Mouse (Mus musculus): ENCODE results near the gene Mafk. TPM values are rescaled to one million over a fixed set of nuclear protein-coding genes. Genes with fewer than 3 reads are reported as not detected.
A peak's percentile ranks its signal among the peaks of the same experiment; 100 is the strongest.

Mafk gene
- polyA plus RNA-seq, 1 experiment from 2014 or later, result 11.4 TPM

DNA sequence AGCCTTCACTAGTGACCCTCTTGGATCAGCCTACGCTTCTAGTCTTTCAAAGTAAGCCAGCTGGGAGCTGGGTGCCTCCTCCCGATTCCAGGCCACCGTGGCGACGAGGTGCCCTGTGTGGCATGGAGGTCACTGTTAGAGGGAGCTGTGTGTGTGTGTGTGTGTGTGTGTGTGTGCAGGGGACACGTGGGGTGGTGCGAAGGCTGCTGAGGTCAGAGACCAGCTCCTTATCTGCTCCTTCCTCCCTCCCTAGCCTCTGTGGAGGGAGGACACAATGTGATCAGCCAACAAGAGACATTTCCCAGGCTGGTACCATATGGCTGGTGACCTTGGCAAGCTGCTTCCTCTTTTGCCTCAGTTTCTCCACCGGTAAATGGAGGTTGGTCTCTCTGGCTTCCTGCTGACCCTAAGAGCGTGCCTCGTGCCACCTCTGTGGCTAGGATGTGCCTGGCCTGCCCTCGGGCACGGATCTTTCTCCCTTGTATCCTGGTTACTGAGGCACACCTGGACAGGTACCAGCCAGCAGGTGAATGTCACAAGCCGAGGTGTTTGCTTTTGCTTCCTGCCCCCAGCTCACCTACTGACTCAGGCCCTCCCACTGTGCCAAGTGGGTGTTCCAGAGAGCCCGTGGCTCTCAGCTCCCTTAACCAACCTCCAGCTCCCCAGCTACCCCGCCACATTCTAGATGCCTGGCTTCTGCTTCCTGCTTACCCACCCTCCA, 20.5 kb downstream of the Mafk start:
- Histone ChIP-seq H3K9me3 (no peaks in the 10 kb centered on the region), H3K4me2 (no peak overlapping the region), H3K4me1 (no peaks in the 10 kb centered on the region), H3K9ac (no peak overlapping the region), H3K4me3 (replicated peaks) (no peak overlapping the region), H3K27me3 (peaks cover 44% of the 10 kb centered on the region), H3K27ac (no peak overlapping the region), H3K36me3 (replicated peaks) (no peaks in the 10 kb centered on the region)
- WGBS, result 78% methylated on average over 15 of the region's 15 CpGs
- ATAC-seq (ENCODE audit: low FRiP score), result no peak

DNA sequence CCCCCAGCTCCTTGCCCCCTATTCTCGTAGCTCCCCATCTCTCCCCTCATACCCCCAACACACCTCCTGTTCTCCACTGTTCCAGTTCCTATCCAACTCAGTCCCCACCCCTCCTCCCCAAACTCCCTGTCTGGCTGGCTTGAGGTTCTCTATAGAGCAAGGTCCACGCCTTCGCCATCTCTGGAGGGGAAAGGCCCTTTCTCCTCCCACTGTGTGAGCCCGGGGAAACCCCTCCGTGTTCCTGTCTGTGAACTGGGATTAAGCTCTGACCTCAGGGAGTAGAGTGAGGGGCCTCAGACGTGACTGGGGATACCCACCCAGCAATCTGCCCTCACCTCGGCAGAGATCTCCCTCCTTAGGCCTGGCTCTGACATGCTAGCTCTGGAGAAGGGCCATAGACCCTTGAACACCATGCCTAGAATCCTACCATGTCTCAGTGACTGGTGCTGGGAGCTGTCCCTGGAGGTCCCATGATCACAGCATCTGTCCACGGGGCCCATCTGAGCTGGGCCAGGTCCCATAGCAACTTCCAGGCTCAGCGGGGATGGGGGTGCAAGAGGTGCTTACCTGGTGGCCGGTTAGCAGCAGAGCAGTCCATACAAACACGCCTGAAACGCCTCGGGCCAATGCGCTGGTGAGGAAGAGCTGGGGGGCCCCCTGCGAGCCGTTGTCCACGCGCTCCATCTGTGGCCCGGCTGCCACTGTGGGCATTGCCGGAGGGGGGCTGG, 21.2 kb downstream of the Mafk start:
- Histone ChIP-seq H3K4me1 (no peaks in the 10 kb centered on the region), H3K36me3 (replicated peaks) (no peaks in the 10 kb centered on the region), H3K27ac (no peak overlapping the region), H3K9ac (no peak overlapping the region), H3K4me2 (no peak overlapping the region), H3K4me3 (replicated peaks) (no peak overlapping the region), H3K27me3 (peaks cover 44% of the 10 kb centered on the region), H3K9me3 (no peaks in the 10 kb centered on the region)
- ATAC-seq (ENCODE audit: low FRiP score), result no peak
- WGBS, result 76% methylated on average over 20 of the region's 20 CpGs

DNA sequence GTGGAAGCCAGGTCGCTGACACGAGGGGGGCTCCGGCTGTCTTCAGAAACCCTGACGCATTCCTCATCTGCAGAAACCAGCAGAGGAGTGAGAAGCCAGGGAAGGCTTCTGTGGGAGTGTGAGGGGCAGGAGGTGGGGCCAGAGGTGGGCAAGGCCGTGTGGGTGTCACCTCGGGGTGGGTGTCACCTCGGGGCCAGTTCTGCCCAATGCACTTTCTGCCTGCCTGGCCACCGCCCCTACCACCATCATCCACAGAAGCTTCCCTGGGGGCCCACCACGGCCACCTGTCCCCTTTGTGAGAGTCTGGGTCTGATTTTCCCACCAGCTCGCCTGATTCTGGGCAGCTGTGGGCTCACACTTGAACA, 21.8 kb downstream of the Mafk start:
- Histone ChIP-seq H3K36me3 (replicated peaks) (no peaks in the 10 kb centered on the region), H3K4me1 (no peaks in the 10 kb centered on the region), H3K27ac (no peak overlapping the region), H3K9ac (no peak overlapping the region), H3K4me3 (replicated peaks) (no peak overlapping the region), H3K9me3 (no peaks in the 10 kb centered on the region), H3K4me2 (no peak overlapping the region), H3K27me3 (peaks cover 44% of the 10 kb centered on the region)
- WGBS, result 59% methylated on average over 9 of the region's 10 CpGs
- ATAC-seq (ENCODE audit: low FRiP score), result no peak

GRCm38 (mm10) chr5:139813963-139814381, 22.7 kb downstream of the Mafk start:
- Histone ChIP-seq H3K27ac (no peak overlapping the region), H3K4me2 (no peak overlapping the region), H3K9ac (no peak overlapping the region), H3K9me3 (no peaks in the 10 kb centered on the region), H3K36me3 (replicated peaks) (no peaks in the 10 kb centered on the region), H3K27me3 (peaks cover 44% of the 10 kb centered on the region), H3K4me1 (no peaks in the 10 kb centered on the region), H3K4me3 (replicated peaks) (no peak overlapping the region)
- WGBS, result 10% methylated on average over 13 of the region's 13 CpGs
- ATAC-seq (ENCODE audit: low FRiP score), result no peak

- Histone ChIP-seq H3K27me3 (peaks cover 44% of the 10 kb centered on the region), H3K4me2 (no peak overlapping the region), H3K4me3 (replicated peaks) (no peak overlapping the region), H3K4me1 (no peaks in the 10 kb centered on the region), H3K9me3 (no peaks in the 10 kb centered on the region), H3K9ac (no peak overlapping the region), H3K36me3 (replicated peaks) (no peaks in the 10 kb centered on the region), H3K27ac (no peak overlapping the region)
- no peak for ATAC-seq (ENCODE audit: low FRiP score)
- WGBS, result 84% methylated on average over 6 of the region's 6 CpGs
Observed at GRCm38 (mm10) chr5:139815964-139816363, 24.7 kb downstream of the Mafk start.

- no peak overlapping the region for H3K4me2 ChIP-seq
- H3K9ac ChIP-seq, result no peak overlapping the region
- H3K9me3 ChIP-seq, result no peaks in the 10 kb centered on the region
- no peak overlapping the region for H3K27ac ChIP-seq
- H3K4me3 ChIP-seq (replicated peaks), result no peak overlapping the region
- H3K36me3 ChIP-seq (replicated peaks), result peaks cover 3% of the 10 kb centered on the region; the same call in 1 of the 2 replicates
- ATAC-seq (ENCODE audit: low FRiP score), result no peak
- H3K27me3 ChIP-seq, result peaks cover 44% of the 10 kb centered on the region
- H3K4me1 ChIP-seq, result no peaks in the 10 kb centered on the region
Observed at GRCm38 (mm10) chr5:139816445-139816844, 25.1 kb downstream of the Mafk start.

DNA sequence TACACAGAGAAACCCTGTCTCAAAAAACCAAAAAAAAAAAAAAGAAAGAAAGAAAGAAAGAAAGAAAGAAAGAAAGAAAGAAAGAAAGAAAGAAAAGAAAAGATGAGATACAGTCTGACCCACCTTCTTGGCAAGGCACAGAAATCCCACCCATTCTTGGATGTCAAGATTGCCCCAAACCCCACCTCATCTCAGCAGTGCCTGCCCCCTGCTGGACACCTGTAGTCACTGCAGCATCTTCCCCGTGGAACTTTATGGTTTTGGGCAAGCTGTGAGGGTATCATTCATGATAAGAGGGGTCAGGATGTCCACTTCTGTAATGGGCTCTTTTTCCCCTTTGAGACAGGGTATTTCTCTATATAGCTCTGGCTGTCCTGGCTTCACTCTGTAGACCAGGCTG, 26.0 kb downstream of the Mafk start:
- peaks cover 40% of the 10 kb centered on the region for H3K27me3 ChIP-seq
- H3K27ac ChIP-seq, result no peak overlapping the region
- H3K4me1 ChIP-seq, result no peaks in the 10 kb centered on the region
- no peak overlapping the region for H3K9ac ChIP-seq
- H3K4me2 ChIP-seq, result no peak overlapping the region
- peaks cover 12% of the 10 kb centered on the region for H3K36me3 ChIP-seq (replicated peaks)
- no peaks in the 10 kb centered on the region for H3K9me3 ChIP-seq
- no peak overlapping the region for H3K4me3 ChIP-seq (replicated peaks)
- 4% methylated on average over 1 of the region's 1 CpGs for WGBS
- no peak for ATAC-seq (ENCODE audit: low FRiP score)

GRCm38 (mm10) chr5:139818056-139818455, 26.7 kb downstream of the Mafk start:
- no peak overlapping the region for H3K4me3 ChIP-seq (replicated peaks)
- H3K4me2 ChIP-seq, result no peak overlapping the region
- no peaks in the 10 kb centered on the region for H3K4me1 ChIP-seq
- no peaks in the 10 kb centered on the region for H3K9me3 ChIP-seq
- H3K36me3 ChIP-seq (replicated peaks), result peaks cover 19% of the 10 kb centered on the region
- H3K9ac ChIP-seq, result no peak overlapping the region
- ATAC-seq (ENCODE audit: low FRiP score), result no peak
- H3K27ac ChIP-seq, result no peak overlapping the region
- H3K27me3 ChIP-seq, result peaks cover 33% of the 10 kb centered on the region
- 81% methylated on average over 3 of the region's 3 CpGs for WGBS

- H3K4me2 ChIP-seq, result no peak overlapping the region
- peaks cover 26% of the 10 kb centered on the region for H3K27me3 ChIP-seq
- peaks cover 26% of the 10 kb centered on the region for H3K36me3 ChIP-seq (replicated peaks)
- WGBS, result 51% methylated on average over 4 of the region's 4 CpGs
- H3K9me3 ChIP-seq, result no peaks in the 10 kb centered on the region
- H3K9ac ChIP-seq, result no peak overlapping the region
- H3K4me3 ChIP-seq (replicated peaks), result no peak overlapping the region
- no peaks in the 10 kb centered on the region for H3K4me1 ChIP-seq
- ATAC-seq (ENCODE audit: low FRiP score), result peak; percentile 33; the same call in 1 of the 2 replicates
- H3K27ac ChIP-seq, result no peak overlapping the region
Observed at GRCm38 (mm10) chr5:139818801-139819200, 27.5 kb downstream of the Mafk start.

- peaks cover 28% of the 10 kb centered on the region for H3K36me3 ChIP-seq (replicated peaks)
- peaks cover 17% of the 10 kb centered on the region for H3K27me3 ChIP-seq
- no peaks in the 10 kb centered on the region for H3K9me3 ChIP-seq
- no peak within 1 kb of the TSS for H3K9ac ChIP-seq
- no peak within 1 kb of the TSS for H3K27ac ChIP-seq
- 87% methylated on average over 9 of the region's 9 CpGs for WGBS
- ATAC-seq (ENCODE audit: low FRiP score), result no peak
- no peaks in the 10 kb centered on the region for H3K4me1 ChIP-seq
- no peak within 1 kb of the TSS for H3K4me3 ChIP-seq (replicated peaks)
- no peak within 1 kb of the TSS for H3K4me2 ChIP-seq
Observed at GRCm38 (mm10) chr5:139819538-139820181, 28.3 kb downstream of the Mafk start, which contains the start of gene Tmem184a. TSS of gene Tmem184a (minus strand) at chr5:139819917.

GRCm38 (mm10) chr5:139821466-139822459, 30.4 kb downstream of the Mafk start:
- peaks cover 28% of the 10 kb centered on the region for H3K36me3 ChIP-seq (replicated peaks)
- H3K9me3 ChIP-seq, result no peaks in the 10 kb centered on the region
- no peak overlapping the region for H3K4me2 ChIP-seq
- no peak overlapping the region for H3K27ac ChIP-seq
- H3K27me3 ChIP-seq, result no peaks in the 10 kb centered on the region
- H3K4me1 ChIP-seq, result peaks cover 11% of the 10 kb centered on the region
- no peak overlapping the region for H3K4me3 ChIP-seq (replicated peaks)
- 91% methylated on average over 12 of the region's 12 CpGs for WGBS
- no peak for ATAC-seq (ENCODE audit: low FRiP score)
- H3K9ac ChIP-seq, result no peak overlapping the region

DNA sequence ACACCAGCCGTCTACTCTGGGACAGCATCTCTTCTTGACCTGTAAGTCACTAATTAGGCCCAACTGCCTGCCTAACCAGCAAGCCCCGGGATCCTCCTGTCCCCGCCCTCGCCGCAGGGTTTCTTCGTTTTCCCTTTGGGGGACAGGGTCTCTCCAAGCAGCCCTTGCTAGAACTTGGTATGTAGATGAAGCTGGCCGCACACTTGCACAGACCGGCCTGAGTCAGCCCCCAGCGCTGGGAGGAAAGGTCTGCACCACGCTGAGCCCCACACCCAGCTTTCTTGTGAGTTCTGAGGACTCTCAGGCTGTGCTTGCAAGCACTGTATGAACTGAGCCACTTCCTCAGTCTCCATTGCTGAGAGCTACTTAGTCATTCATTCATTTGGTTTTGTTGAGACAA, 33.2 kb downstream of the Mafk start:
- Histone ChIP-seq H3K27ac (no peak overlapping the region), H3K36me3 (replicated peaks) (peaks cover 28% of the 10 kb centered on the region), H3K4me3 (replicated peaks) (no peak overlapping the region), H3K4me2 (no peak overlapping the region), H3K9me3 (no peaks in the 10 kb centered on the region), H3K4me1 (peaks cover 14% of the 10 kb centered on the region), H3K9ac (no peak overlapping the region), H3K27me3 (0 out of 2 replicates have a peak, but pooled peaks cover 3% of the 10 kb centered on the region)
- no peak for ATAC-seq (ENCODE audit: low FRiP score)
- 86% methylated on average over 10 of the region's 10 CpGs for WGBS

Data from forebrain, embryonic 12.5 days (tissue).